Mouse (Mus musculus) adrenal gland, postnatal 36 days (tissue): ENCODE results near the gene Ggps1. TPM values are rescaled to one million over a fixed set of nuclear protein-coding genes. Genes with fewer than 3 reads are reported as not detected.

Source experiments
- DNase-seq, 2 experiments: peaks; one replicate each; pipeline ENCODE4 v3.0.0; 2021; ENCODE audit warnings: mixed read lengths in 1 of 2
- long read RNA-seq, 2 experiments: library from polyadenylated mRNA; stranded (forward); transcript quantifications; one replicate each; pipeline ENCODE4 v2.0.0; 2021; ENCODE audit warnings: borderline sequencing depth in 2 of 2
- total RNA-seq, 2 experiments: library from RNA; stranded (reverse); gene quantifications; 2 replicates each; pipeline ENCODE4 v1.2.3; 2021

Gene Ggps1
- 10 to 100 TPM; 36.8 to 39.0 TPM for total RNA-seq
- long read RNA-seq, experiment 1, full-length matches to known transcripts: 17 of 25 reads
- long read RNA-seq, experiment 1, partial matches to known transcripts: 1 of 25 reads
- long read RNA-seq, experiment 1, other reads (novel, unspliced or antisense): 7 of 25 reads
- long read RNA-seq, experiment 2, full-length matches to known transcripts: 7 of 11 reads
- long read RNA-seq, experiment 2, partial matches to known transcripts: 2 of 11 reads
- long read RNA-seq, experiment 2, other reads (novel, unspliced or antisense): 2 of 11 reads

- peak; percentile 96 to 97 for DNase-seq
These were observed at the start of gene Ggps1, which contains the start of gene Arid4b for GRCm38 (mm10) chr13:14063013-14063941. Gene Ggps1, minus strand, starts transcription at chr13:14063488. Gene Arid4b, plus strand, starts transcription at chr13:14063232.

- no peak for DNase-seq
These were observed 47.9 kb upstream of the Ggps1 start for GRCm38 (mm10) chr13:14111146-14111545.

GRCm38 (mm10) chr13:14110154-14110873 lies 47.0 kb upstream of the Ggps1 start:
- DNase-seq: peak in 1 of 2 experiments; percentile 7

GRCm38 (mm10) chr13:14103026-14103425 lies 39.7 kb upstream of the Ggps1 start:
- no peak for DNase-seq

GRCm38 (mm10) chr13:14088669-14089068 lies 25.4 kb upstream of the Ggps1 start:
- no peak for DNase-seq

GRCm38 (mm10) chr13:14075326-14075725 lies 12.0 kb upstream of the Ggps1 start:
- no peak for DNase-seq

GRCm38 (mm10) chr13:14074371-14074770 lies 11.1 kb upstream of the Ggps1 start:
- DNase-seq: no peak

GRCm38 (mm10) chr13:14069291-14069690 lies 6.0 kb upstream of the Ggps1 start:
- DNase-seq: no peak

DNA sequence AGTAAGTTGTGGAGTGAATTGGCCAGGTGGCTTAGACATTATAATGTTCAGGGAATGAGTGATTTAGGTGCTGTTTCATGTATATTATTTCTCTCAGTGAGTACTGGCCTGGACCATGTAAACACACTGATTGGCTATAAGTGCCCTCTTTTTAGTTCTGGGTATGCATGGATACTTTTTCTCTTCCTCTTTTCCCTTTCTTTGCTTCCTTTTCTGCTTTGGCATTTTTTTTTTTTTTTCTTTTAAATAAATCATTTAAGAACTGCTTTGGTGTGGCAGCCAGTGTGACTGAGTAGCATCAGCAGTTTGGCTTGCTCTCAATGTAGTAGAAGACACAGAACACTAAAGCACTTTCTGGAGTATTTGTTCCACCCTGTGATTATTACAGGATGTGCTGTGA lies 4.7 kb upstream of the Ggps1 start:
- DNase-seq: no peak

GRCm38 (mm10) chr13:14065701-14066100 lies 2.4 kb upstream of the Ggps1 start:
- no peak for DNase-seq

- no peak for DNase-seq
These were observed 1.7 kb upstream of the Ggps1 start for GRCm38 (mm10) chr13:14065028-14065380.

DNA sequence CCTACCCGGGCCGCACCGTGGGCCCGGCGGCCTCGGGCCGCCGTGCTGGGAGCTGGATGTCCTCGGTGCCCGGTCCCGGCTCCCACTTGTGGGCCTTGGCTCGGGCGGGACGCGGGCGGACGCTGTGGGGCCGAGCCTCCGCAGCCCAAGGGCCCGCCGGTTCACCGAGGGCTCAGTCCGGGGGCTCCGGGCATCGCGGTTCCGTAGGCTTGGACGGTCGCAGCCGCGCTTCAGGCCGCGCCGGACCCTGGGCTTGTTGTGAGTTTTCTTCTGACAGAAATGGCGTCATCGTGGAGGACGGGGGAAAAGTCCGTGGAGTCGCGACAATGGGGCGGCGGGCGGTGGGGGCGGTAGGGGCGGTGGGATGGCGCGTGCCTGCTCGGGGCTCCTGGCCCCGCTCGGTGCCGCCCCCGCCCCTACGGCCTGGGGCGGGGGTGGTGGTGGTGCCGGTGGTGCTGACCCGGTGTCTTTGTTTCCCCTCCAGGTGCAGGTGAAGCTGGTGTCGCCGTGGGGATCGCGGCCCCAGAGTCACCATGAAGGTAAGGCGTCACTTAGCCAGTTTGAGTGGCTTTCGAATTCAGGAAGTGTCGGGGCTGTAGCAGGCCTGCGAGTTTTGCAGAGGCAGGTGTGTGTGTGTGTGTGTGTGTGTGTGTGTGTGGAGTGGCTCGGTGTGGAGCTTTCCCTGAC lies 1.2 kb upstream of the Ggps1 start:
- peak; percentile 41 to 54 for DNase-seq

- DNase-seq: no peak
These were observed 619 bp upstream of the Ggps1 start for GRCm38 (mm10) chr13:14063942-14064271.

GRCm38 (mm10) chr13:14062209-14063012 lies 877 bp downstream of the Ggps1 start:
- DNase-seq: no peak

GRCm38 (mm10) chr13:14059582-14059981 lies 3.7 kb downstream of the Ggps1 start:
- DNase-seq: no peak

DNA sequence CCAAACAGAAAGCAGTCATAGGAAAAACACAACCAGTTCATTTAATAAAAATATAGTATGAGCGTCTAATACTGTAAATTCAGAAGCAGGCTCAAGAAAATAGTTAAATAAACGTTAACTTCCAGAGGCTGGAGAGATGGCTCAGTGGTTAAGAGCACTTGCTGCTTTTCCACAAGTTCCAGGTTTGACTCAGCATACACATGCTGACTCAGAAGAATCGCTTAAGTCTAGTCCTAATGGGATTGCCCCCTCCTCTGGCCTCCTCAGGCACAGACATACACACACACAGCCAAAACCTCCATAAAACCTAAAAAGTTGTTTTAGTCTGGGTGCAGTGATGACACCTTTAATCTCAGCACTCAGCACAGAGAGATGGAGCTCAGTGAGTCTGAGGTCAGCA lies 6.5 kb downstream of the Ggps1 start:
- DNase-seq: no peak

GRCm38 (mm10) chr13:14049878-14050277 lies 13.4 kb downstream of the Ggps1 start:
- DNase-seq: no peak

GRCm38 (mm10) chr13:14044521-14044920 lies 18.8 kb downstream of the Ggps1 start:
- DNase-seq: no peak

DNA sequence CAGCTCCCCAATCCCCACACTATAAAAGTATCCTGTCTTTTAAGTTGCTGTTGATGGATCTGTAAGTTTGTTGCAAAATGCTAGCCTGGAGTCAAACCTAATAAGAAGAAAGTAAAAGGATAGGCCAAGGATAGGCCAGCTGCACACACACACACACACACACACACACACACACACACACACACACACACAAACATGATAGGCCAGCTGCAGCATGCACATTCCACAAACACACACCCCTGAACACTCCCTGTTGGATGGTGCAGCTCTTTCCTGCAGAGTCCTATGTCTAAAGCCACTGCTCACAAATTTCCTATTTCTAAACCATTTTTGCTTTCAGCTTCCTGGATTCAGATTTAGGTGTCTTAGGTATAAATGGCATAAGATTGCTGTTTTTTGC lies 19.4 kb downstream of the Ggps1 start:
- no peak for DNase-seq

DNA sequence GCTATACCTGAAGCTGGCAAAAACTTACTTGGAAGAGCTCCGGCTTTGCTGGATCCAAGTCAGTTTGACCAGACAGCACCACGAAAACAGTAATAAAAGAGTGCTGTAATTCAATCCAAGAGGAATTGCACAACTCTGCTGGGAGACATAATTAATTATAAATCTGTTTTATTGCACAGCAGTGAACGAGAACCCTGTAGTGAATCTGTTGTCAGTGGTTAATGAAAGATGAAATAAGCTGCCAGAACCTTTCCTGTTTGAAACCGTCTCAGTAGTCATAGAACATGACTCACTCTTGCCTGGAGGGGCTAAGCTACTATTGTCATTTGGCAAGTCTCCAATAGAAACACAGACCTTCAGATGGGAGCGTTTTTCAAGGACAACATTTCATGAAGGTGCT lies 23.1 kb downstream of the Ggps1 start:
- peak; percentile 10 to 19 for DNase-seq

DNA sequence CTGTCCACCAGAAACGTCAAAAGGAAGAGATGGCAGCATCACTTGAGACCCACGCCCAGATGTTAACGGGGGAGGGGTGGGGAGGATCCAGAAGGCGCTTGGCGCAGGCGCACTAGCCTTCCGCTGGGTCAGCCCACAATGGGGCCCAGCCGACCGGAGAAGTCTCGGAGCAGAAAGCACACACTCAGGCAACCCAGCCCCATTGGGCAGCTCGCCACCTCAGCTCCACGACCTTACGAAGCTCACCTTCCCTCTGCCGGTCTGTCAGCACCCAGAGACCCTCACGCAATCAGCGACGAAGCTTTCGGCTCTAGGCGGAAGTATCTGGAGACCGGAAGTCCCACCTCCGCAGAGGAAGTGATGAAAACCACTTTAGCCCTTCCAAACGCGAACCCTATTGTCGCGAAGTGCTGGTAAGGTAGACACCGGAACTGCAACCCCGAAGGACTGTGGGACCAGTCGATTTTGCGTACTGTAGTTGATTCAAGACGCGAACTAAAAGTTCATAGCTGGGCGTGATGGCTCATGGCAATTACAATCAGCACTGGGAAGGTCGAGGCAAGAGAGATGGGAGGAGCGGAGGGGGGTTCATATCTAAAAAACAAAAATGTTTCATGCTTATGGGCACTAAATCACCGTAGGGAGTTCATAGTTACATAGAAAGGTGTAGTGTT lies 23.9 kb downstream of the Ggps1 start, which contains the start of gene Tbce:
Tbce (minus strand) TSS at position 347 of the 674 bp plus-strand sequence.
- peak; percentile 89 to 93 for DNase-seq
